Mouse (Mus musculus) spleen, adult 2 months (tissue): ENCODE results near the gene Defb21. TPM values are rescaled to one million over a fixed set of nuclear protein-coding genes. Genes with fewer than 3 reads are reported as not detected.

ENCODE experiments used
- DNase-seq, 2 experiments: peaks; one replicate each; pipeline versions ENCODE4 v3.0.0 to v3.0.0-alpha.2; 2012 to 2021; ENCODE audit warnings: low spot score in 2 of 2, low read depth in 1 of 2
- H3K27ac ChIP-seq: fragments of 200-500 bp; 2 replicates; pipeline ENCODE4 v1.5.1; 2012; ENCODE audit warnings: low read length, inconsistent platforms; ENCODE audit not compliant: insufficient read depth
- H3K27me3 ChIP-seq: fragments of 200-500 bp; 2 replicates; pipeline ENCODE4 v1.6.1; 2012; ENCODE audit warnings: mild to moderate bottlenecking, moderate library complexity, low read length, inconsistent platforms; ENCODE audit not compliant: control insufficient read depth, insufficient read depth
- H3K36me3 ChIP-seq: fragments of 200-500 bp; 2 replicates; pipeline ENCODE4 v1.6.1; 2012; ENCODE audit warnings: mild to moderate bottlenecking, low read length, inconsistent platforms; ENCODE audit not compliant: control insufficient read depth, insufficient read depth
- H3K4me1 ChIP-seq: fragments of 200-500 bp; 2 replicates; pipeline ENCODE4 v1.6.1; 2011; ENCODE audit warnings: inconsistent platforms; ENCODE audit not compliant: control insufficient read depth, insufficient read depth, insufficient read length
- H3K4me3 ChIP-seq: fragments of 200-500 bp; 2 replicates; pipeline ENCODE4 v1.5.1; 2011; ENCODE audit warnings: mild to moderate bottlenecking, inconsistent platforms; ENCODE audit not compliant: insufficient read depth, insufficient read length; ENCODE audit errors: extremely low read depth
- CTCF ChIP-seq: fragments of 200-500 bp; IDR thresholded peaks from 2 replicates; pipeline ENCODE4 v1.5.1; 2011; ENCODE audit warnings: mild to moderate bottlenecking, inconsistent platforms; ENCODE audit not compliant: insufficient read depth, insufficient read length, insufficient replicate concordance; ENCODE audit errors: extremely low read depth
- POLR2A ChIP-seq: fragments of 200-500 bp; IDR thresholded peaks from 2 replicates; pipeline ENCODE4 v1.6.1; 2011; ENCODE audit warnings: low read depth, low read length, inconsistent platforms
- WGBS: fragments of 180-500 bp; shearing (Covaris S2); methylation state at CpG from one replicate; pipeline ENCODE4 v1.1.7; 2018; 5-methylcytosine and 5-hydroxymethylcytosine counted together
- polyA plus RNA-seq: library from polyadenylated mRNA; depleted of rRNA; stranded (reverse); fragments of >200 nt; gene quantifications from 2 replicates; pipeline ENCODE4 v1.2.3, GENCODE M21; 2012

The Defb21 gene
- polyA plus RNA-seq, 1 experiment = not detected

- no peak overlapping the region for H3K27ac ChIP-seq
- no peaks in the 10 kb centered on the region for H3K27me3 ChIP-seq
- 22% methylated on average over 16 of the region's 16 CpGs for WGBS
- H3K4me1 ChIP-seq = no peaks in the 10 kb centered on the region
- TF ChIP-seq POLR2A (no peak), CTCF (peak; percentile 40; the same call in 1 of the 2 replicates)
- H3K4me3 ChIP-seq = no peak overlapping the region
- no peak for DNase-seq
- no peaks in the 10 kb centered on the region for H3K36me3 ChIP-seq
Observed at GRCm38 (mm10) chr2:152553774-152554423, 18.6 kb upstream of the Defb21 start.

GRCm38 (mm10) chr2:152556655-152557054 lies 15.9 kb upstream of the Defb21 start:
- 26% methylated on average over 7 of the region's 7 CpGs for WGBS
- no peak for DNase-seq
- no peak overlapping the region for H3K4me3 ChIP-seq
- H3K4me1 ChIP-seq = no peaks in the 10 kb centered on the region
- no peaks in the 10 kb centered on the region for H3K36me3 ChIP-seq
- H3K27ac ChIP-seq = no peak overlapping the region
- TF ChIP-seq CTCF = no peak
- TF ChIP-seq POLR2A = no peak
- no peaks in the 10 kb centered on the region for H3K27me3 ChIP-seq

- Histone ChIP-seq H3K36me3 (no peaks in the 10 kb centered on the region), H3K4me1 (no peaks in the 10 kb centered on the region), H3K27ac (no peak within 1 kb of the TSS), H3K27me3 (no peaks in the 10 kb centered on the region), H3K4me3 (no peak within 1 kb of the TSS)
- 82% methylated on average over 5 of the region's 5 CpGs for WGBS
- TF ChIP-seq CTCF (no peak), POLR2A (no peak)
- DNase-seq = no peak
Observed at GRCm38 (mm10) chr2:152569038-152569437, 3.5 kb upstream of the Defb21 start, which contains the start of gene Gm17416. TSS of gene Gm17416 (plus strand) at chr2:152569338.

GRCm38 (mm10) chr2:152569881-152570280 lies 2.7 kb upstream of the Defb21 start:
- DNase-seq = no peak
- Histone ChIP-seq H3K27me3 (no peaks in the 10 kb centered on the region), H3K27ac (no peak overlapping the region), H3K4me3 (no peak overlapping the region), H3K4me1 (no peaks in the 10 kb centered on the region), H3K36me3 (no peaks in the 10 kb centered on the region)
- 86% methylated on average over 4 of the region's 4 CpGs for WGBS
- TF ChIP-seq CTCF (no peak), POLR2A (no peak)

- Histone ChIP-seq H3K27ac (no peak overlapping the region), H3K4me1 (no peaks in the 10 kb centered on the region), H3K36me3 (no peaks in the 10 kb centered on the region), H3K4me3 (no peak overlapping the region), H3K27me3 (no peaks in the 10 kb centered on the region)
- 58% methylated on average over 6 of the region's 6 CpGs for WGBS
- no peak for DNase-seq
- TF ChIP-seq POLR2A (no peak), CTCF (no peak)
Observed at GRCm38 (mm10) chr2:152570313-152570712, 2.2 kb upstream of the Defb21 start.

- Histone ChIP-seq H3K4me1 (no peaks in the 10 kb centered on the region), H3K36me3 (no peaks in the 10 kb centered on the region), H3K27ac (no peak overlapping the region), H3K4me3 (no peak overlapping the region), H3K27me3 (no peaks in the 10 kb centered on the region)
- WGBS = 93% methylated on average over 8 of the region's 8 CpGs
- no peak for DNase-seq
- TF ChIP-seq POLR2A (no peak), CTCF (no peak)
Observed at GRCm38 (mm10) chr2:152573484-152573883, 940 bp downstream of the Defb21 start.

- TF ChIP-seq CTCF (no peak), POLR2A (no peak)
- H3K36me3 ChIP-seq = no peaks in the 10 kb centered on the region
- H3K27me3 ChIP-seq = no peaks in the 10 kb centered on the region
- no peak within 1 kb of the TSS for H3K4me3 ChIP-seq
- no peak for DNase-seq
- no peaks in the 10 kb centered on the region for H3K4me1 ChIP-seq
- 79% methylated on average over 7 of the region's 7 CpGs for WGBS
- H3K27ac ChIP-seq = no peak within 1 kb of the TSS
Observed at GRCm38 (mm10) chr2:152580107-152580506, 7.6 kb downstream of the Defb21 start, which contains the start of gene Defb19. TSS of gene Defb19 (minus strand) at chr2:152580312.

GRCm38 (mm10) chr2:152580612-152581011 lies 8.1 kb downstream of the Defb21 start:
- Histone ChIP-seq H3K27me3 (no peaks in the 10 kb centered on the region), H3K36me3 (no peaks in the 10 kb centered on the region), H3K4me1 (no peaks in the 10 kb centered on the region), H3K4me3 (no peak overlapping the region), H3K27ac (no peak overlapping the region)
- TF ChIP-seq POLR2A (no peak), CTCF (no peak)
- 88% methylated on average over 11 of the region's 11 CpGs for WGBS
- no peak for DNase-seq
